Mouse (Mus musculus) spleen, postnatal 14 days (tissue): Measurements from ENCODE around the gene Cd82.

Experiments used
- DNase-seq, 2 experiments: peaks; one replicate each; pipeline ENCODE4 v3.0.0; 2021 to 2022; ENCODE audit warnings: low spot score in 2 of 2

Cd82 gene

DNA sequence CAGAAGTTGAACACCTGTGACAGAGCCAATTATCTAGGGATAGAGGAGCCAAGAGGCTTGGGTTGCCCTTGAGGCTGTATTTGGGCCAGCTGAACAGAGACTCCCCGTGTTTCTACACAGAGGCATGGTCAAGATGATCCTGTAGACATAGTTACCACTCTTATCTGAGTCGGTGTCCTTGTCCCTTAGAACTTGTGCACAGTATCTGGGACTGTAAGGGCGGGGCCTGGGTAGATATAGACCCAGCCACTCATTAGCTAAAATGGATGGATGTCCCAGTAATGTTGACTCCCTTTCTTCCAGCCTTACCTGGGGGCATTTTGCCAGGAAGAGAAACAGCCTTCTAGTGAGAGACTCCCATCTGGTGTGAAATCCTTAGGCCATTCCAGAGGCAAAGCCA, 3.4 kb upstream of the Cd82 start:
- no peak for DNase-seq

DNA sequence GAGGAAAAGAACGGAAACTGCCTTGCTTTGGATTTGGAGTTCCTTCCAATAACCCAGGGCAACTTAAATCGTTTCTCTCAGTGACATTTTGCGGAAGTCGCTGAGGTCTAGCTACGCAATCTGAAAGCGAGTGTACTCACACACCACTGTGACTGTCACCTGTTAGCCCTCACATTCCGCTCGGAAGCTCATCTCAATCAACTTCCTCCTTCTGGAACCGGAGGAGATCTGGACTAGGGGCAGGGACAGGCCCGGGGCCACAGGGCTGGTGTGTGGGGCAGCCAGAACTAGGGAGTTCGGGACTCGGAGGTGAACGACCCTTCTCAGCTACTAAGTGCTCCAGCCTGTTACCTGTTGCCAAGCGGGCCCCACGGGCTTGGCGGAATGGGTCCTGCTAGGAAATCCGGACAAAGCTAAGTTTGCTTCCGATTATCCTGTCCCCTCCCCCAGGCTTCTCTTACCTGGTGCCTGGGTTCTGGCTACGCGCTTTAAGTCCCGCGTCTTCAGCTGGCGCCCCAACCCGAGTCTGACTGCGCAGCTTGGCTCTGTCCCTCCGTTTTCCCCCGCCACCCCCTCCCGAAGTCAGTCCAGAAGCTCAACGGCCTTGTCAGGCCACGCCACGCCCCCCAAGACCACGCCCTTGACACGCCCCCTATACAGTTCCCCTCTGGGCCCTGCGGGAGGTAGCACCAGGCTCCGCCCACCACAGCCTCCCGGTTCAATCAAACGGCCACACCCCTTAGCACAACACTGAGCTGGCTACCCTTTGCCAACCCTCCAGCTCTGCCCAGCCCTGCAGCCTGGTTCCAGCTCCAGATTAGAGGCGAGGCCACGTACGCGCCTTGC, 848 bp downstream of the Cd82 start:
- DNase-seq = peak; percentile 100

DNA sequence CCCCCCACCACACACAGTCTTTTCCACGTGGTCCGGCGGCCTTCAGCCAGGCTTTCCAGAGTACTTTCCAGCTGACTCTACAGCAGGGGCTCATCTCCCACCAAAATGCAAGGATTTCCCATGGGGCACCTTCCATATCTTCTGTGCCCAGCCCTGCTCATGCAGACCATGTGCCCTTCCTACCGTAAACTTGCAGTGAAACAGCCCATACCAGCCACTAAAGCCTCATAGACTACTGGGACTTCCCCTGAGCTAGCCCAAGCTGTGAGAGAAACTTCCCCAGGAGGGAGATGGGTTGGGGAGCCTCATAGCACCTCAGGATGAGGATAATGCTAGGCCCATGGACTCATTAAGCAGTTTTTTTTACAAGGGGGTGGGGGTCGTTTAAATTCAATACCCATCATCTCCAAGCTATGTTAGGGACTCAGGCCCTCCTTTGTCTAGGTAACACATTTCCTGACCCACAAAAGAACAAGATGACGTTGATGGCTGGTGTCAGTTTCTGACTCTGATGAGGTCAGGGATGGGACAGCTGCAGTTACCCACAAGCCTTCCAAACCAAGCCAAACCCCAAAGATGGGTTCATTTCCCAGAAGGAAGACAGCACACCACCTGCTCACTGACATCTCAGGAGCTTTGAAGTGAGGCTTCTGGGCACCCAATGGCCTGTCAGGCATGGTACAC, 2.0 kb downstream of the Cd82 start:
- no peak for DNase-seq

DNA sequence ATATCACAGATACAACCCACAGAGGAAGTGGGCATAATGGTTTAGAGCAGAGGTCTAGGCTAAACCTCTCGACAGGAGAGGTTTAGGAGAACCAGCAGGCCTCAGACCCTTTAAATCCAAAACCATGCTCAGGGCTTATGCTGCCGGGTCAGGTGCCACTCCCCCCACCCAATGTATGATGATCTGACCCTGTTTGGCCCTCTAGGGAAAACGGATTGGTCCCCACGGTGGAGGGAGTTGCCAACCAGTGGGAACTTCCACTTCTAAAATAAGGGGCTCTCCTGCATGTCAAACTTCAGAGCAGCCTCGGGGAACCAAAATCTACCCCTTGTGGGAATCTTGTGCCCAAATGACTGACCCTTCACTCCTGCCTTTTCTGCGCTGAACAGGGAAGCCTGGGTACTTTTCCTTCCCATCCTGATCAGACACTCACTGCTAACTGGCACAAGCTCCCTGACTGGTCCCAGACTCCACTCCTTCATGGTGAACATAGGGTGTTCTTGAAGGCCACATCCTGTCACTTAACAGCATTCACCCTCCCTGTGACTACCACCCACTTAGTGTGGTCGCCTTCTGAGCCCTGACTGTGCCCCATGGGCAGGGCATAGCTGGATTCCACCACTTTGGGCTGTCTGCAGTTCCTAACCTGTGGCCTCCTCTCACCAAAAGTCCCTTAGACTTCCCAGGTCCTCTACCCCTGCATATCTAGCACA, 3.6 kb downstream of the Cd82 start:
- DNase-seq = no peak

DNA sequence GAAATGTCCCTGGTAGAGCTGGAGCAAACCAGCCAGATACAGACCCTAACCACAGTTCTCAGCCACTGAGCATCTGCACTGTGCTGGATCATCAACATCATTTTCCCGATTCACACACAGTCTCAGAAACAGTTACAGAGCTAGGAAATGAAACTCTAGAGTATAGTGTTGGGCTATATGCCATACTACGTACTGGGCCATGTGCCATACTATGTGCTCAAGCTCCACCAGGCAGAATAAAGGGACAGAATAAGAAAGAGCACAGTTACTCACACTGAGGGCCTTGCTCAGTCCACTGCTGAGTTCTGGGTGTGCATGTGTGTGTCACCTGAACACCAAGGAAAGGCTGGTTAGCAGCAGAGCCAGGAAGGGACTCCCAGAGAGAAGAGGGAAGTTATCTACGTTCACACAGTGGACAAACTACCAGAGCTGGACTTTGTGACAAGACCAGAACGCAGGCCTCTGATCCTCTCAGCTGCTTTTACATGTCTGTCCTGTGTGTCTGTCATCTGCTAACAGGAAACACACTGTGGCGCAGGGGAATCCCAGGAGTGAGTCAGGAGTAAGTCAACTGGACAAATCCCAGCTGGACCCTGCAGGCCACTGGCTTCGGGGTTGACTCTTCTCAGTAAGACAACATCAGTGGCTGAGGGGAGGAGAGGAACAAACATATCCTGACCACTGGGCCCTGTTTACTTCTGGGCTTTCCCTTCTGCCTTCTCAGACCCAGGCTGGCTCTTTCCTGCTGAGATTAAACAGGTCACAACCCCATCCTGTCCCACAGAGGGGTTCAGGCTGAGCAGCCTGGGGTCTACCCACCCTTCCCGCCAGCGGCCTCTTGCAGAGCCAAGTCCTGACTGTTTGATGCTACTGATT, 4.4 kb downstream of the Cd82 start:
- DNase-seq = no peak

DNA sequence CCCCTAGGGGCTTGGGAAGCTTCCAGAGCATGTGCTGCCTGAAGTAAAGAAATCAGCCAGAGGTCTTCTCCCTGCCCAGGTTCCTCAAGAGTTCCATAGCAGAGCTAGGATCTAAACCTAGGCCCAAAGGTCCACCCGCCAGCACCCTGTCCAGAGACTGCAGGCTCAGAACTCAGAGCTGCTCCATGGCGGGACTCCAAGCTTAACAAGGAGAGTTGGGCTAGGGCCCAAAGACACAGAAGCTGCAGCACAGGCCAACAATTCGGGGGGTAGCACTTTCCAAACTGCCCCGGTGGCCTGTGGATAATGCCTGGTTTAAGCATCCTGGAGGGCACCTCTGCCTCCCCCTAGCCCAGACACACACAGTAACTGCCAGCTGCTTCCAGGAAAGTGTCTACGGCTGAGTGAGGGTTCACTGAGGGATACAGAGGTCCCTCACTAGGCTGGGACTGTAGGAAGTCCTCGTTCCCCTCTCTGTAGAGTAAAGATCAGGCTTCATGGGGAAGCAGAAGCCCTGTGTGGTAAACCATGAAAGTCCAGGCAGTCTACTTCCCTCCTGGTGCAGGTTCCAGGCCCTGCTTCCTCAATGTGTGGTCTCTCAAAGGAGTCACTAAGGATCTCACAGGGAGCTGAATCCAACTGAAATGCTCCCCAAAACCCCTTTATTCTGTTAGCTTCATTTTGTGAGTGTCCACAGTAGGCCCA, 5.4 kb downstream of the Cd82 start:
- DNase-seq = no peak

DNA sequence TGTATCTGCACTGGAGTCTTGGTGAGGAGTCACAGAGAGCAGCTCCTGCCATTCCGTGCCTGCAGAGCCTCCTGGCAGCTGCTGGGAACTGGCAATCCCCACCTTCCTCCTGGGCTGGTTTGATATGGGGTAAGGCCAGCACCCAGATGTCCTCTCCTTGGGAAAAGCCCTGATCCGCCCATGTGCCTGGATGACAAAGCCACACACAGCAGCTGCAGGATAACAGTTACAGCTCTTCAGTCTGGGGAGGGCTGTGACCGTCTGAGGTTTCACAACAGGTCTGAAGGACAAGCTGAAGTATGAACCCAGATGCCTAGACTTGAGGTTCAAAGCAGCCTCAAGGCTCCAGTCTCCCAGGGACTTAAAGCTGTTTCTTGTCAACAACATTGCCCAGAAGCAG, 6.8 kb downstream of the Cd82 start:
- no peak for DNase-seq

DNA sequence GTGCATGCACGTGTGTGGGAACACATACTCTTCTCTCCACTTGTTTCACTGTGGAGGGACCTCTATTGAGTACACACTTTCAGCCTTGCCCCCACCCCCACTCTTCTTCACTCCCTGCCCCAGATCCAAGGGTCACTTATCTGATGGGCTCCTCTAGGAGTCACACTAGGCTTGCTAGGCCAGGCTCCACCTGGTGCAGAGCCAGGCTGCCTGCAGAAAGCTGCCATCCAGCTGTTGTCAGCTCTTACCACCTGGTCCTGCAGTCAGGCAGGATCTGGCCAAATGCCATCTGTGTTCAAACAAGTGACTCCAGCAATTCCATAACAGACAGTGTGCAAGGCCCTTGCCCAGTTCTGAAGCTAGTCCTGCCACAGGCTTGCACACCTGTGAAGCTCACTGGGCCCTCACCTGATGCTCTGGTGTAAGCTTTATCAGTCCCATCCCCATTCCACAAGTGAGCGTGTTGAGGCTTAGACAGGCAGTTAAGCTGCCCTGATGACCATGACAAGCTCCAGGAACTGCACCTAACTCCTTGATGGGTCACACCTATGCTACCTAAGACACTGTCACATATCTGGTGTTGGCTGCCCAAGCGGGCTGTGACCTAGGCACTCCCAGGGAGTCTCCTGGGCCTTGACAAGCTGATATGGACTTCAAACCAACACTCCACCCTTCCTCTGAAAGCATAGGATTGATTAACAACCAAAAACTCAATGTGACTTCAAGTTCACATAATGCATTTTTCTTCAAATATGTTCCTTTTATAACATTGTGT, 7.9 kb downstream of the Cd82 start:
- DNase-seq = peak in 1 of 2 experiments; percentile 43

DNA sequence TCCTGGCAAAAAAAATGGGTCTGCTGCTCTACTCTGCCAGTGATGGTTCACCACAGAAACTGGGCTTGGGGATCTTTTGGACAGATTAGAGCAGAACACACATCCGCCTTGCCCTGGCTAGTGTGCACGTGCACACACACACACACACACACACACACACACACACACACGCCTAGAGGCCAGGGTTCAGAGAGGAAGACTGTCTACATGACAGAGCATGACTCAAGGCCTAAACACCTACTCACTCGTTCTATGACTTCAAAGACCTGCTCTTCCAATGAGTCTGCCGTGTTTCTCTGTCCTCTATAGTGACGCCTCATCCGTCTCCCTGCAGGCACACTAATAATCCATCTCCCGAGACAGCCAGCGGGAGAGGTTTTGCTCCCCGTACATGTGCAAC, 8.6 kb downstream of the Cd82 start:
- DNase-seq = no peak

DNA sequence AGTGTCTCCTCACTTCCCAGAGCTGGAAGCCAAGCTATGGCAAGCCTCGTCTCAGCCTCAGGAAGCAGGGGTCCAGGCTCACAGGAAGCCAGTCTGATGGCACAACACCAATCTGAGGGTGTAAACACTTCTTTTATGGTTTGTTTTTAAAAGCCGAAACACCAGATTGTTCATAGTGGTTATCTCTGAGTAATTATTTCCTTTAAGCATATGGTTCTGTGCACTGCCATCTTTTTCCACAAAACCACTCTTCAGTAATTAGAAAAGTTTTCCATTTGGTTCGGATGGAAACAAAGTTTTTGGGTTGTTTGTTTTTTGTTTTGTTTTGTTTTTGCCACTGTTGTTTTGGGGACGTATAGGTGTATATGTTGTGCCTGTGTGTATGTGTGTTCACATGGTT, 9.9 kb downstream of the Cd82 start:
- no peak for DNase-seq

DNA sequence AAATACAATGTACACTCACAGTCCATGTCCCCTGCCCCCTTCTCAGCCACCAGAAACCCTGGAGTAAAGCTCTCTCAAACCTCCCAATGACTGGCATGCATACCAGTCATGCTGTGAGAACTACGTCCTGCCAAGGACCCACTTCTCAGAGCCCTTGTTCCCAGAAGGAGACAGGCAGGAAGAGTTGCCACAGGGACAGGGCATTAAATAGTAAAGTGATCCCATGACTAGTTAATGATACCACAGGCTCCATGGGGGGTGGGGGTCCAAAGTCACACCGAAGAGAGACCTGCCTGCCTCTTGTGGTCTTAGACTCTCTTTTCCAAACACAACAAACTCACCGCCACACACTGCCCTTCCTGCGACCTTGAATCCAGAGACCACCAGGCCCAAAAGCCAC, 10.4 kb downstream of the Cd82 start:
- no peak for DNase-seq

DNA sequence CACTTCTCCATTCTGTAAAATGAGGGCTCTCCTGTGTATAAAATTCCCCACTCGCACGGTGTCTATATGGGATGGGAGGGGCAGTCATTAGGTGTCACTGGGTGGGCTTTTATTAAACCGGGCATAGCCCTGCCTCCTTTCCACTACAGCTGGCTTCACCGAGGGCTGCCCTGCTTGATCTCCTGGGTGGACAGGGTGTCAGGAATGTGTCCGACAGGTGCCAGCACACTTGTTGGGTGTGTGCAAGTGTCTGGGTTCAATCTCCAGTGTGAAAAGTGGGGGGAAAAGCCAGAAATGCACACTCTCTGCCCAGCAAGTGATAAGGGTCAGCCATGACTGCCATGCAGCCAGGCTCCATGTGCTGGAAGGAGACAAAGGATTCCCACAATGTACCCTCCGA, 10.9 kb downstream of the Cd82 start:
- DNase-seq = no peak

DNA sequence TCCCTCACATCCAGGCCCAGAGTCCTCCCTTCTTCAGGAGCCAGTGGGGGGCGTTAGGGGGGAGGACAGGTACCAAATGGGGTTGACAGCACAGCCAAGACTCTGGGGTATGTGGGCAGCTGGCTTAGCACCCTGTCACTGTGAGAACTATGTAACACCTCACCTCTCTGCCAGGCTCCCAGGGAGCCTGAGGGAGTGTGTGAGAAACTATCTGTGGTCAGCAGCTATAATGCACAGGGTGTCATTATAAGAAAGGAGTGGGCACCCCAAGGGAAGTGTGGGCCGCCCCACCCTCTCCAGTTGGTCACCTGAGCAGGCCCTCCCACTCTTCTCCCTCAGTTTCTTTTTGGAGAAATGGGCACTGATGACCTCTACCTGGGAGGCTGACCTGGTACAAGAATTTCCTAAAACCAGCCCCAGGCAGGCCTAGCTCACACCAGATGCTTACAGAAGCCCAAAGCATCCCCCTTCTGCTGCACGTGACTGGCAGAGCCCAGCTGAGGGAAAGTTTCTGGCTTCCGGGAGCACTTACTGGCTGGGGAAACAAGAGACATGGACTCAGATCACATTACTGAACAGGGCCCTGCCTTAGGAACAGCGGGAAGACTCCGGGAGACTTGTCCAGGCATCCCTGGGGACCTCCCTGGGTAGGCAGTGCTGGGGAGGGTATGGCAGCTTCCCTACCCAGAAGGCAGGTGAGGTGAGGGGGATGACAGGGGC, 11.6 kb downstream of the Cd82 start:
- DNase-seq = no peak

DNA sequence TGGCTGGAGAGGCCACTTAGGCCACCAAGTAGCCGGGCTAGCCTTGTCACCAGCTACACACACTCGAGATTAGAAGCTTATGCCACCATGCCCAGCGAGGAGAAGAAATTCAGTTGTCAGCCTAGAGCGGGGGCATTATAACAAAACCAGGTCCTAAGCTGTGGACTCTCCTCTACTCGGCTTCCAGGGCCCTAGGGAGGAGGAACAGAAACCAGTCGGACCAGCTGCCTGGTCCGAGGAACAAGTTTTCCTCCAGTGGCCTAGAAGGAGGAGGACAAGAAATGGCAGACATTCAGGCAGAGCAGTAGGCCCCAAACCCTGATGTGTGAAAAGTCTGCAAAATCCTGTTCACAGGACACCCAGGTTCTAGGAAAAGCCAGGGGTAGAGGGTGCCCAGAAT, 12.2 kb downstream of the Cd82 start:
- no peak for DNase-seq

DNA sequence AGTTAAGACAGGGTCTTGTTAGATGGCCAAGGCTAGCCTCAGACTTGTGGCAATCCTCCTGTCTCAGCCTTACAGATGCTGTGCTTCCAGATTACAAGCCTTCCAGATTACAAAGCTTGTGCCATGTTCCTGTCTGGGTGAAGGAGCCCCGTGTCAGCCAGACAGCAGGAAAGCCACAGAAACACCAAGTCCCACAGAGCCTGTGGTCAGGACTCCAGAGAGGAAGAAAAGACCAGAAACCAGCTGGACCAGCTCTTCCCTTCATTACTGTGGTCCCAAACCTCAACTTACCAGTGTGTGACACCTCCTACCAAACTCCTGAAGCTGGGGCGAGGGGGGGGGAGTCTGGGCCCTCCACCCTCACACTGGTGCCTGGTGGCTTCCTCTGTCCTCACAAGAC, 13.3 kb downstream of the Cd82 start:
- DNase-seq = no peak

DNA sequence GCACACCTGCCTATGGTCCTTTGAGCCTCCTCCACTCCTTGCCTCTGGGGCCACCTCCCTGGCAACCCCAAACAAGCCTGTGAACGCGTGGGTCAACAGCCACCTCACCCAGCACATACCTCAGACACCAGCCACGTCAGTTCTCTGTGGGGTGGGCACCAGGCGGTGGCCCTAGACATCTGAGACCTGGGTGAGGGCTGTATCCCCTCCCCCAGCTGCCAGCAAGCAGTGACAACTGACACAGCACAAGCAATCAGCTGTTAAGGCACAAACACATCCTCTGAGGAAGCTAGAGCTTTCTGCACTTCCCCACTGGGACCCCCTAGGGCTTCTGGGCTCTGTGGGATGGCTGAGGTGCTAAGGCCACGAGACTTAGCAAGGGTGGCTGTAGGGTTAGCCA, 14.2 kb downstream of the Cd82 start:
- no peak for DNase-seq

DNA sequence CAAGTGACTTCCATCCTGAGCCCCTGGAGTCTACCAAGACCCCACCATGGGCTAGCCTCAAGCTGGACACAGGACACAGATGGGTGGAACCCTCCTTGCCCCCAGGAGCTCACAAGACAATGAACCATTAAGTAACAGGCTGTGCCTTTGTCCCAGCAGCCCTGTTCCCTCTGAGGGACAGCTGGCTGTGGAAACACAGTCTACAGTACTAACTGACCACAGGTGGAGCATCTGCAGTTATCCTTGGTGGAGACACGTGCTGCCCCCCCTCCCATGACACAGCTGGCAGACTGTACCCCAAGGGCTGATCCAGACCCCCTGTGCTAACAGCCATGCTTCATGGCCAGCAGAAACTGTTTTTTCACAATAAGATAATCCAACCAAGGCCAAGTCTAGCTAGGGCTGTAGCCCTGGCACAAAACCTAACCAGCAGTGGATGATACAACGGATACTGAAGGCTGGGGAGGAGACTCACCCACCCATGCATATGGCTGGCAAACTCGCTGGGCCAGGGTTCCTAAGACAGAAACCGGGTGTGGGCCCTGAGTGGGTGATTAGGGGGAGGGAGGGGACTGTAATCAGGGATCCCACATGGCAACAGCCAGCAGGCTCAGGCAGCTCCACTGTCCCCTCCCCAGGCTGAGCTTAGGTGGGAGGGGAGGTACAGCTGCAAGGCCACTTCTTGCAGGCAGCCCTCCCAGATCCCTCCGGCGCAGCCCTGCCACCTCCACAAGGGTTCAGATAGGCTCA, 15.3 kb downstream of the Cd82 start:
- DNase-seq = peak in 1 of 2 experiments; percentile 57

DNA sequence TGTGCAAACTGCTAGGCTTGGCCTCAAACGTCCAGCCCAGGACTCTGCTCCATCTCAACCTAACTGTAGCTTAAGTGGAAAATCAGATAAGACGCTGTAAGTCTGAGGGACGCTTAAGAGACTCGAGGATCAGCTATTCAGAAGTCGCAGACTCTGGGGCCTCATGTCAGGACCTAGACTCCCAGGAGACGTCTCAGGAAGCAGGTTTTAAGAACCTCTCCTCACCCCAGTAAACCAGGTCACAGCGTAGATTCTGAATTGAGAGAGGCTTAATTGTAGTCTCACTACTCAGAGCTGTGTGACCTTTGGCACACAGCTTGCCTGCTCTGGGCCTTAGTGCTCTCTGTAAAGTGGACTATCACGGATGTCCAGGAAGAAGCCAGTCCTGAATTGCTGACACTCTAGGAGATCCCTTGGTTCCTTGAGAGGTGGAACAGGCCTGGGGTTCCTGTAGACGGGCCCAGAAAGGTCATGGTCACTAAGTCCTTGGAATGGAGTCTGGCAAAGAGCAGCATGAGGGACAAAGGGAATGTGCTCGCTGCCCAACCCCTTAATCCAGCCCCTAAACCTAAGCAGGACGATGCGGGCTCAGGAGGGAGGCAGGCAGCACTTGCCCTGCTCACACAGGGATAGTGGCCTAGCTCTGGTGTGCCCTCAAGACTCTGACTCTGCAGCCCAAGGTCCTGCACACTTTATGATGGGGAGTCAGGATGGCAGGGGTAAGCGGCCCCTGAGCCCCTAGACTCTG, 16.2 kb downstream of the Cd82 start:
- no peak for DNase-seq
